Mouse (Mus musculus): ENCODE data around the gene Pop5. TPM values are rescaled to one million over a fixed set of nuclear protein-coding genes. Genes with fewer than 3 reads are reported as not detected.
A peak's percentile ranks its signal among the peaks of the same experiment; 100 is the strongest.

Gene Pop5
- total RNA-seq, 2 experiments from 2014 or later = 31.5 to 35.5 TPM

DNA sequence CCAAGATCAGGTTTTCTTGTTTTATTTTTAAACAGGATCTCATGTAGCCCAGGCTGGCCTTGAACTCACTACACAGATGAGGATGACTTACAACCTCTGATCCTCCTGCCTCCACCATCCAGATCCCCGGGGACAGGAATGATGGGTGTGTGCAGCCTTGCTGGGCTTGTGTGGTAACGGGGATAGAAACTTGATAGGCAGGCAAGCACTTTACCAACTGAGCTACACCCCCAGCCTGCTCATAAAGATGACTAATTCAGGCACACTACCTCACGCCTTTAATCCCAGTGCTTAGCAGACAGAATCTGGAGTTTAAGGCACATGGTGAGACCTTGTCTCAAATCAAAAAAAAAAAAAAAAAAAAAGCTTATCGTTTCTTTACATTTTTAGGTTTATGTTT, 22.8 kb upstream of the Pop5 start:
- intact Hi-C loops (cut with DNase I) = no loop called here
- no peak for DNase-seq

DNA sequence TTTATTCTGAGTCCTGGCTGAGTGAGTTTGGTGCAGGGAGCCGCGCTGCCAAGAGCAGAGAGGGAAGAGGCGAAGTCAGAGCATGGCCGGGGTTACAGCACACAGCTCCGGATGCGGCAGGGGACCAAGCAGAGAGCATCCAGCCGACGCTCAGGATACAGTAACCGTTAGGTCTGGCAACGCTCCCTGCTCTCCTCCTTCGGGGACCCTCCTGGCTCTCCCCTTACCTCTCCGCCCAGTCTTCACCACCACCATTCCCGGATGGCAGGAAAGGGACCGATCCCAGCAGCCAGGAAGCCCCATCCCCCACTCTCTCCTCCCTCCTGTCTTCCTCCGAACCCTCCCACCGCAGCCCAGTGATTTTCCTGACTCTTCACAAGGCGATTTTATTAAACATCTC, 20.8 kb upstream of the Pop5 start:
- intact Hi-C loops (cut with DNase I) = no loop called here
- peak in 1 of 2 experiments; percentile 29 for DNase-seq

DNA sequence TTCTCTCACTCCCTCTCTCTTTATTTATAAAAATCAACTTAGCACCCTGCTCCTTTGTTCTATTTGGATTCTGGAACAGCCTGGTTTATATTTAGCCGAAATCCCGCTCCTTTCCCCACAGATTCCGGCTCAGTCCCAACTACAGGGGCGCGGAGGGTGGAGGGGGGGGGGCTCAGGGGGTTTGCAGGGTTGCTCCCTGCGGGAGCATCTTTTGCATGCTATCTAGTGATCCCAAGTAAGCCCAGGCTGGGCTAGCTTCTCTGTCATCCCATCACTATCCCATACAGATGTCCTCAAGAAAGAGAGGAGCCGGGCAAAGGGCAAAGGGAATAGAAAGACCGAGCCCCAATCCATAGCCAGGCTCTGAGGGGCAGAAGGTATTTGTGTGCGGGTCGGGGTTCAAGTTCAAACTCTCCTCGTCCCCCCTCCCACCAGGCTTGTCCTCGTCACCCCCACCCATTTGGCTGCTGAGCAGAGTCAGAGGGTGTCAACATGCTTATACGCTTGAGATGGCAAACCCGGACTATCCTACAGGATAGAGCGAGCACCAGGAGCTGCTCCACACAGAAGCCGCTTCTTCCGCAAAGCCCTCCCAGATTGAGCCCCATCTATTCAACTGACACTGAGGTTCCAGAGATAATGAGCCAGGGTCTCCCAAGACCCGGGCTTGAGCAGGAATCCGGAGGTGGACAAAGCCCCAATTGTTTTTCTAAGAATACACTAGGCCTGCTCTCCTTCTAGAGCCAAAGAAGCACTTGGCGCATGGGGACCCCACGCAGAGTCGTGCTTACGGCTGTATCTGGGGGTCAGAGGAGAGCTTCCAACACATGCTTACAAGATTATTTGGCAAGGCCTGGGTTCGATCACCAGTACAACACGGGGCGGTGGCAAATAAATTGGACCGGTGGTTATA, 20.1 kb upstream of the Pop5 start:
- no peak for DNase-seq
- intact Hi-C loops (cut with DNase I) = no loop called here

DNA sequence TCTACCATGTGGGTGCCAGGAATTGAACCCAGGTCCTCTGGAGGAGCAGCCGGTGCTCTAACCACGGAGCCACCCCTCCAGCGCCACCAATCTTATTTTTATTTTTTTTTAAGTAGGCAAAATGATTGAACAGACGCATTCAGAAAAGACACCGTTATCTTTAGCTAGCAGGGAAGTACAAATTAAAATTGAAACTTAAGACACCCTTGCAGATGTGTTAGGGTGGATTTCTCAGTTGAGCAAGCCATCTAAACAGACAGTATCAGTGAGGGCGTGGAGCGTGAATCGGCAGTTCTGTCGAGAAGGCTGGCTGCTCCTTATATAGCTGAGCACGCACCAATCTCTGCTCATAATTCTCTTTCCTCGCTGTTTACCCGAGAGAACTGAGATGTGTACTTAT, 17.6 kb upstream of the Pop5 start:
- no peak for DNase-seq
- intact Hi-C loops (cut with DNase I) = no loop called here

DNA sequence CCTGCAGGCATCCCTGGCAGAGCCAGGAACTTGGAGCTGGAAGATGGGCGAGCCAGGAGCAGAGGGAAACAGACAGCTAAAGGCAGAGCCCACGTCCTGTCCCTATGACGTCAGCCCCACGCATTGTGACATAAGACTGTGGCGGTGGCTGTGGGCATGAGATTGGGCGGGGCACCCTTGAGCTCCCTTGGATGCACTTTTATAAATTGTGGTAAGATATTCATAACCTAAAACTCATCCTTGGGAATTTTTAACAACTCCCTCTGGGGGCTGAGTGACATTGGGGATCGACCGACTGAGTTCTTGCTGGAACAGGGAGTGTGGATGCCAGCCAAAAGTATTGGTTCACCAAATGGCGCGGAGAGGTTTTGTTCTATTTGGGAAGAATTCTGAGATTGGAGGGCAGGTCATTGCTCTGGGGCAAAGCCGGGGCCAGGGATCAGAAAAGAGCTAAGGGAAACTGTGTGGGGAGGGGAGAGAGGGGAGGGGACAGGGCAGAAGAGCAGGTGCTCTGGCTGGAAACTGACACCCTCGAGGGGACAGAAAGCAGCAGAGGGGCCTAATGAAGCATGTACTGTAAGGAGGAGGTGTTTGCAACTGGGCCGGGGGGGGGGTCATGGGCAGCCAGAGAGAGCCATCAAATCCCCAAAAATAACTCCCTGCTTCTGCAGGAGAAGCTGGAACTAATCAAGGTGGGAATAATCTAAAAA, 14.6 kb upstream of the Pop5 start:
- no peak for DNase-seq
- intact Hi-C loops (cut with DNase I) = no loop called here

DNA sequence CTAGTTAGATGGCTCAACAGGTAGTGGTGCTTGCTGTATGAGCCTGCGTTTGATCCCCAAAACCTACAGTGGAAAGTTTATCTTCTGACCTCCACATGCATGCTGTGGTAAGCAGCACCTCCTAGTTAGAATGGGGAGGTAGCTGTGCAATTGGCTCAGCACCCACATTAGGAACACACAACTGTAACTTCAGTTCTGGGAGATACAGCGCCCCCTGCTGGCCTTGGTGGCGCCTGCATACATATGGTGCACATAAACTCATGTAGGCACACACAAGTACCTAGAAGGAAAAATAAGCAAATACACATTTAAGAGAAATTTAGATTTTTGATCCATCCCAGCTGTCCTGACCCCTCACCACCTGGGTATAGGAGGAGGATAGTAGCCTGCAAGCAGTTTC, 13.2 kb upstream of the Pop5 start:
- intact Hi-C loops (cut with DNase I) = no loop called here
- DNase-seq = no peak

DNA sequence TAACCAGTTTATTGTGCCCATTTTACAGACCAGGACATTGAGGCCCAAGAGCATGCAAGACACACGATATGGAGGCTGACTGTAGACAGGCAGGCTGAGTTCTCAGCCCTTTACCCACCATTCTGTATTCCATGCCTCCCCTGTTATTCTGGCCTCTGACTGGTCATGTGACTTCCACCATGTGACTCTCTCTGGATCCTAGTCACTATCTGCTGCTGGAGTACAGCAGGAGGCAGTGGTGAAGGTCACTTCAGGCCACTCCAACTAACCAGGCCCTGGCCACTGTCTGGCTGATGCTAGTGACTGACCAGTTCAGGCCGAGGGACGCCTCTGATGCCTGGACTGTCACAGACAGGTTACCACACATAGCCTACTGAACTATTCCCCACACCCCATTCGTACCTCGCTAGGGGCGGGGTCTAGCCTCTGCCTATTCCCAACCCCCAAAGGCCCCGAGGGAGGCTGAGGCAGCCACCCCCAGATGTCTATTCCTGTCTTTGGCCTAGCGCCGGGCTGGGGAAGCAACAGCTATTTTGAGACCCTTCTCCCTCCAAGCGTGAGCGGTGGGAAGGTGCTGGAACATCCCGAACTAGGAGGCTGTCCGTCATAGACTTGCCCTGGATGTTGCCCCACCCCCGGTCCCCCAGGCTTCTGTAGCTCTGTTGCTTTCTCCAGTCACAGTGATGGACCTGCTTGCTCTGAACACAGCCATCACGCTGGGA, 4.6 kb upstream of the Pop5 start:
- intact Hi-C loops (cut with DNase I) = no loop called here
- no peak for DNase-seq

DNA sequence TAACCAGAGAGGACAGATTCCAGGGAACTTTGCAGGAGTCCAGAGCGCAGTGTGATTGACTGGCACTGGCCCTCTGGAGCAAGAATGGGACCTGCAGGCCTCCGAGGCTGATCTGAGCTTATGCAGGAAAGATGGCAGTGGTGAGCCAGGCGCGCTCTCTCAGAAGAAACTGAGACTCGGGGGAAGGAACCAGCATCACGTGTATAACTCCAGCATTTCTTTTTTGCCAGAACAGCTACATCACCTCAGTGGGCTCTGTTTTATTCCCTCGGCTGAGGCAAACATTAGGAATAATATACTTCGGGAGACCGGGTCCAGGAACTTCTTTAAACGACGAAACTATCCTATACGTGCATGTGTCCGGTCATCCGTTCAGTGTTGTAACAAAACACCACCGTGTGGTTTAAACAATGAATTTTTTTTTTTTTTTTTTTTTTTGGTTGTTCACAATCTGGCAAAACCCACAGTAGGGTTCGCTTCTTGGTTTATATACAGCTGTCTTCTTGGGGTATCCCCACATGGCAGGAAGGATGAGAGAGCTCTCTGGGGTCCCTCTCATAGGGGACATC, 4.0 kb upstream of the Pop5 start:
- intact Hi-C loops (cut with DNase I) = no loop called here
- no peak for DNase-seq

DNA sequence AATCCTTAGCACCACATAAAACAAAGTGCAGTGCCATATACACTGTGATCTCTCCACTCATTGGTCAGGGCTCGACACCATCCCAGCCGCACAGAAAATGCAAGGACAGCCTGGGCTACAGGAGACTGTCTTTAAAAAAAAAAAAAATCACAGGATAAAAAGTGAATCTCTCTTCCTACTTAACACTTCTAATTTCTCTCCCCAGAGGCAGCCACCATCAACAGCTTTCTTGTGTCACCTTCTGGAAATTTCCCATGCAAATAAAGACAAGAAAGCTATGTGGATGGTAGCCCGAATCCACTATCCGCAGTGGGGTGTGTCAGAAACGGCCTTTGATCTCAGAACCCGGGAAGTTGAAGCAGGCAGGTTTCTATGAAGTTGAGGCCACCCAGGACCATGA, 3.1 kb upstream of the Pop5 start:
- intact Hi-C loops (cut with DNase I) = no loop called here
- no peak for DNase-seq

DNA sequence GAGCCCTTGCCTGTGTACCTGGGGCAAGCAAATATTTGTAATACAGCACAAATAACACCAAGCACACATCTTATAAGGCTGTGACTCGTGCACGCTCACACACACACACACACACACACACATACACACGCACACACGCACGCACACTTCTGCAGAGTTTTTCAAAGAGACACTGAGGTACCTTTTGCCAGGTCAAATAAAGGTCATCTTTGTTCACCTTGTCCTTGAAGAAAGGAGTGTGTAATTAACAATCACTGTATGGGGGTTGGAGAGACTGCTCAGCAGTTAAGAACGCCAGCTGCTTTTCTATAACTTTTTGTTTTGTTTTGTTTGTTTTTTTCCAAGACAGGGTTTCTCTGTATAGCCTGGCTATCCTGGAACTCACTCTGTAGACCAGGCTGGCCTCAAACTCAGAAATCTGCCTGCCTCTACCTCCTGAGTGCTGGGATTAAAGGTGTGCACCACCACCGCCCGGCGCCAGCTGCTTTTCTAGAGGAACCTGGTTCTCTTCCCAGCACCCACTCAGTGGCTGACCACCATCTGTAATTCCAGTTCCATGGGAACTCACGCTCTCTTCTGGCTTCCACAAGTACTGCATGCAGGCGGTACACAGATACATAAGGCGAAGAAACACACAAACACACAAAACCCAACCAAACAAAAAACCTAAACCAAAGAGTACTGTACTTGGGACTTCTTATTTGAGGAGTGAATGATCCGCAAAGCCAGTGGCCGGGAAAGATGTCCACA, 2.4 kb upstream of the Pop5 start:
- intact Hi-C loops (cut with DNase I) = no loop called here
- no peak for DNase-seq

DNA sequence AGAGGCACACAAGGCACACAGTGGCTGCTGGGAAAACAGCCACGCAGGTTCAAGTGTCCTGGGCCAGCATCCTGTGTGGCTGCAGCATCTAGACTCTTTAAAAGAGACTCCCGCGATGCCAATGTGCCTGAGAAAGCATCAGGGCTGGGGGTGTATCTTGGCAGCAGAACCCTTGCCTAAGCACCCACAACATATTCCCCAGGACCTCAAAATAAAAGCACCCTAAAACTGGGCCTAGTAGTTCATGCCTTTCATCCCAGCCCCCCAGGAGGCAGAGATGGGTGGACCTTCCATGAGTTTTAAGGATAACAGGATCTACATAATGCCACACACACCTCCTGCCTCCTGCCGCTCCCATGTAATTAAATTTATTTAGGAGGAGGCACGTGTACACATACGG, 1.1 kb upstream of the Pop5 start:
- intact Hi-C loops (cut with DNase I) = loop anchor here (2.0 kb wide), 1 partner anchor 256 kb away; no protein-coding TSS in a partner anchor
- no peak for DNase-seq

DNA sequence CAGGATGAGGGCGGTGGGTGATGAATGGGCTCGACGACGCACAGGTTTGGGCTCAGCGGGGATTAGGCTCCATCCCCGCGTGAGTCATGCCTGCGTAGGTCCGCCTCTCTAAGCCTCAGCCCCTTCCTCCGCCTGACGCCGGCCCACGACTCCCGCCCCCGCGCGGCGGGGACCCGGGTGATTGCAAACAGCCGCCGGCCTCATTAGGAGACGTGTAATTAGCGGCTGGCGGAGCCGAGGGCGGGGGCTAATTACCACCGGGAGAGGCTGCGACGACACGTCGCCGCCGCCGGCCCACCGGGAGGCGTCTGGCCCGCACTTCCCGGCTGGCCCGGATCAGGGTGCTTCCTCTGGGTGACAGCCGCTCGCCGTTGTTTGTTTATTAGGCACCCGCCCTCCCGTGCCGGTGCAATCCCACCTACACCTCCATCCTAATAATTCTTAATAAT, 289 bp upstream of the Pop5 start:
- intact Hi-C loops (cut with DNase I) = loop anchor here (1.0 to 5.0 kb wide), 3 partner anchors 48 to 257 kb away; no protein-coding TSS in a partner anchor
- peak; percentile 69 to 82 for DNase-seq

DNA sequence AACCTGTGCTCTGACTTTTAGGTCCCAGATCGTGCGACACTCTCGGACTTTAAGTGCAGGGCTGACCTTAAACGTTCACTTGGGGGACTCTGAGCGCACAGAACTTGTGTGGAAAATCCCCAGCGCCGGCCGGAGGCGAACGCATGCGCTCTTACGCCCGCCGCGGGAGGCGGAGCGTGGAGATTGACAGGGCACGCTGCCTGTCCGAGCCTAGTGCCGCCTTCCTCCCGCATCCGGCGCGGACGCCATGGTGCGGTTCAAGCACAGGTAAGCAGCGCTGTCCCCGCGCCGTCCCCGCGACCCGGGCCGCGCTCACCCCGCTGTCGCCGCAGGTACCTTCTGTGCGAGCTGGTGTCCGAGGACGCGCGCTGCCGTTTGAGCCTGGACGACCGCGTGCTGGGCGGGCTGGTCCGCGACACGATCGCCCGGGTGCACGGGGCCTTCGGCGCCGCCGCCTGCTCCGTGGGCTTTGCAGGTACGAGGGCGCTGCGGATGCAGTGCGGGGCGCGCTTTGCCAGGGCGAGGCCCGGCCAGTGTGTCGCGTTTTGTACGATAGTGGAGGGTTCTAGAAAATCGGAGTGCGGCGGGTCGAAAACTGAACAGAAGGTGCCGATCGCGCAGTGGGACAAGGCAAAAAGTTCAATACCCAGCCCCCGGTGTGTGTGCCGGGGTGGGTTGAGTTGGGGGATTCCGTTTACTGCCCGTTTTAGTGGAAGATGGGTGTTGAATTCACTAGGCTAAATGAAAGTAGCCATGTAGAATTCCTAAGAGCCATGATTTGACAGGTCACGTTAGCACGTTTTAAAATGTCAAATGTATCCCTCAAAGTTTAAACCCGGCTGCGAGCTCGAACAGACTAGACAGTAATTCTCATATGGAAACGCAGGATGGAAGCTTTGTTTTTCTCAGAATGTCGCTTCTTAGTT, 2.4 kb downstream of the Pop5 start:
- peak; percentile 94 for DNase-seq
- intact Hi-C loops (cut with DNase I) = loop anchor here (2.0 to 5.0 kb wide), 3 partner anchors 33 to 161 kb away; no protein-coding TSS in a partner anchor

DNA sequence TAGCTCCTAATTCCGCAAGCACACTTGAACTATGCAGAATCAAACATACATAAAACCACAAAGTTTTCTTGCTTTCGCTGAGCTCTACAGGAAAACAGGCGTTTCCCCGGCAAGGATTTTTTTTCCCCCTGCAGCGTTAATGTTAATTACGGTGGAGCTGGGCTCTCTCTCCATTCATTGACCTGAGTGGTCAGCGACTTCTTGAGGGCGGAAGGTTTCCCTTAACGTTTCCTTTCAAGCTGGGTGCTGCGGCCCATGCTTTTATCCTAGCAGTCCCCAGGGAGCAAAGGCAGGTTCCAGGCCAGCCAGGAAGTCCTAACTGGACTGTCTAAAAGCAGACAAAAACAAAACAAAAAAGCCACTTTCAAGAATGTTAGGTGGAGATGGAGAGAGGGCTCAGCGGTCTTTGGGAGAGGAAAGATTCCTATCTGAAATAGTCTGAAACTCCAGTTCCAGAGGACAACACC, 3.1 kb downstream of the Pop5 start:
- intact Hi-C loops (cut with DNase I) = loop anchor here (2.0 to 5.0 kb wide), 3 partner anchors 32 to 161 kb away; no protein-coding TSS in a partner anchor
- peak; percentile 33 to 36 for DNase-seq

DNA sequence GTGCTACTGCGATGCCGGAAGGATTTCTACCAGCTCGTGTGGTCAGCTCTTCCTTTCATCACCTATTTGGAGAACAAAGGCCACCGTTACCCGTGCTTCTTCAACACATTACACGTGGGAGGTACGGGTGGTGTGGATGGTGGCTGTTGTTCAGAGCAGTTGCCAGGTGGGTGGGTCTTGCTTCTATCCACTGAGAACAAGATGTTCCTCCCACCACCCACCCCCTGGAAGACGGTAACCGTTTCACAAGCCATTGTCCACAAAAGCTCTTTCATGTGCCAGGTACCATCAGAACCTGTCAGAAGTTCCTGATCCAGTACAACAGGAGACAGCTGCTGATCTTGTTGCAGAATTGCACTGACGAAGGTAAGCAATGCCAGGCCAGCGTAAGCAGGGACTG, 4.6 kb downstream of the Pop5 start:
- intact Hi-C loops (cut with DNase I) = no loop called here

DNA sequence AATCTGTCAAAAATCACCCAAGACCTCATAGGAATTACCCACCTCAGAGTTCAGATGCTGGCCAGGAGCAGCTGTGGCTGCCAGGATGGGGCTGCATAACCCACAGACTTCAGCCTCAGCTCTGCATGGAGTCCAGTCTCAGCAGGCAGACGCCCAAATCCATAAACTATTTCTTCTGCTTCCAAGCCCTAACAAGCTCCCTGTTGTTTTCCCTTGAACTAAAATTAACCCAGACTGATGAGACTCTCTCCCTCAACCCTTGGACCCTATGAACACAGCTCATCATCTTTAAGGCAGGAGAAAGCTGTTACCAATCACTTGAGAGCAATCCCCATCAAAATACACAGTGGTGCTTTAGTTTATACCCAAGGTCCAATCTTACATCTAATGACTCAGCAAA, 19.8 kb downstream of the Pop5 start:
- intact Hi-C loops (cut with DNase I) = no loop called here
- no peak for DNase-seq

More for the DNA sequence above, 4.6 kb downstream of the Pop5 start:
- DNase-seq = no peak

DNA sequence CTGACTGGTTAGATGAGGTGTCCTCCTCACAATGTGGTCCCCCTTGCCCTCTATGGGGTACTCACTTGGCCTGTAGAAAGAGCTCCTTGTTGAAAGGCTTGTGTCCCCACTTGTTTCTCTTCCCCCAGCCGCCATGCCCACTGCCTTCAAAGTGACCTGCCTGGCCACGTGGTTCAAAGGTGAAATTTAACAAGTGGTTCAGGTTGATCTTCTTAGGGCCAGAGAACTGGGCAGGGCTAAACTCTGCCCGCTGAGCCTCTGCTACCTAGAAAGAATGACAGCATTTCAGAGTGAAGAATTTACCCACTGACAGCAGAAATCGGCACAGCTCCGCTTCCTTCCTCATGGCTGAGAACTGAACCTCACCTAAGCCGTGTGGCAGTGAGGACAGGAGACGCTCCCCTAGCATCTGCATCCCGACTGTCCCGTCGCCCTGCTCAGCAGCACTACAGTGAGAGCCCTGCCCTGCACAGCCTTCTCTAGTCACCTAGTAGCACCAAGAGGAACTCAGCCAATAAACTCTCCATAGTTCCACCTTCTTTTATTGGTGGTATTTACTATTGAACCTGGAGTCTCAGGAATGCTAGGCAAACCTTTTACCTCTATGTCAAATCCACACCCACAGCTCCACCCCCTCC, 21.4 kb downstream of the Pop5 start:
- DNase-seq = no peak
- intact Hi-C loops (cut with DNase I) = no loop called here

DNA sequence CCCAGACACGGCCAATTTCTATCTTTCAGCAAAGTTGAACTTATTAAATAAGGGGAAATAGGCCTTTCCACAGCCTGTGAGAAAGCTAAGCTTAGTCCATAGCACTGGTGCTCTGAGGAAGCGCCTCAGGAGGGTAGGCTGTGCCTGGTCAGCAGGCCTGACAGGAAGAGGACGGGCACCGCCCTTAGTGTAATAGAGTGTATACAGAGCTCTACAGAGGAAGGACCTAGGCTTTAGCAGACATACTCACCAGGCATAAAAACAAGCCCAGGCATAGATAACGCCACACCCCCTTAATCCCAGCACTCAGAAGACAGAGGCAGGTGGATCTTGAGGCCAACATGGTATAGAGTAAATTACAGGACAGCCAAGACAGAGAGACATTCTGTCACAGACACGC, 24.7 kb downstream of the Pop5 start:
- intact Hi-C loops (cut with DNase I) = no loop called here
- DNase-seq = no peak

Data from heart, postnatal 36 days (tissue).